Mouse (Mus musculus) intestine, embryonic 16.5 days (tissue): ENCODE measurements at regions not wholly inside any gene's neighbourhood (a gene's known extent, or its start where the extent isn't known, plus 50 kb on each side); places are given as distances from the start of the nearest gene placed in this dataset.
A peak's percentile ranks its signal among the peaks of the same experiment; 100 is the strongest.

Source experiments
- ATAC-seq: fragments of 200-750 bp; cut with Nextera tagmentation; 2 replicates; pipeline ENCODE4 v1.8.0; 2017; ENCODE audit warnings: moderate TSS enrichment, moderate library complexity
- H3K27ac ChIP-seq: fragments of 300-500 bp; sonication (generic); 2 replicates; pipeline ENCODE4 v1.5.1; 2014; ENCODE audit warnings: mild to moderate bottlenecking, low read length
- H3K27me3 ChIP-seq: fragments of 300-500 bp; sonication (generic); replicated peaks from 2 replicates; pipeline ENCODE4 v1.6.1; 2014; ENCODE audit warnings: low read length, control low read depth, mixed read lengths; ENCODE audit not compliant: control insufficient read depth, insufficient read depth
- H3K36me3 ChIP-seq: fragments of 300-500 bp; sonication (generic); 2 replicates; pipeline ENCODE4 v1.6.1; 2014; ENCODE audit warnings: low read length, control low read depth; ENCODE audit not compliant: control insufficient read depth, insufficient read depth
- H3K4me1 ChIP-seq: fragments of 300-500 bp; sonication (generic); 2 replicates; pipeline ENCODE4 v1.6.1; 2014; ENCODE audit warnings: low read length, control low read depth, mixed read lengths; ENCODE audit not compliant: control insufficient read depth, insufficient read depth
- H3K4me2 ChIP-seq: fragments of 300-500 bp; sonication (generic); 2 replicates; pipeline ENCODE4 v1.6.1; 2014; ENCODE audit warnings: low read depth, low read length, control low read depth
- H3K4me3 ChIP-seq: fragments of 300-500 bp; sonication (generic); 2 replicates; pipeline ENCODE4 v1.5.1; 2014; ENCODE audit warnings: mild to moderate bottlenecking, low read length
- H3K9ac ChIP-seq: fragments of 300-500 bp; sonication (generic); 2 replicates; pipeline ENCODE4 v1.6.1; 2014; ENCODE audit warnings: low read depth, low read length
- H3K9me3 ChIP-seq: fragments of 300-500 bp; sonication (generic); 2 replicates; pipeline ENCODE4 v1.6.1; 2016; ENCODE audit warnings: low read length, control low read depth; ENCODE audit not compliant: control insufficient read depth
- WGBS: fragments of 180-500 bp; shearing (Covaris S2); extraction: QIAGEN DNeasy Blood & Tissue Kit; methylation state at CpG from one replicate; pipeline ENCODE4 v1.1.7; 2014; 5-methylcytosine and 5-hydroxymethylcytosine counted together

- H3K9ac ChIP-seq = no peak overlapping the region
- WGBS = 88% methylated on average over 13 of the region's 13 CpGs
- ATAC-seq = no peak
- no peak overlapping the region for H3K4me2 ChIP-seq
- no peaks in the 10 kb centered on the region for H3K27me3 ChIP-seq
- H3K9me3 ChIP-seq = no peaks in the 10 kb centered on the region
- H3K4me1 ChIP-seq = no peaks in the 10 kb centered on the region
- H3K4me3 ChIP-seq = no peak overlapping the region
- H3K36me3 ChIP-seq = no peaks in the 10 kb centered on the region
- no peak overlapping the region for H3K27ac ChIP-seq
Measured at GRCm38 (mm10) chr3:138653549-138654246, 88.3 kb upstream of the Tspan5 start.

GRCm38 (mm10) chr3:138654610-138655371 is 87.2 kb upstream of the Tspan5 start:
- Histone ChIP-seq H3K4me2 (no peak overlapping the region), H3K27me3 (no peaks in the 10 kb centered on the region), H3K27ac (no peak overlapping the region), H3K4me3 (no peak overlapping the region), H3K9ac (no peak overlapping the region), H3K36me3 (no peaks in the 10 kb centered on the region), H3K4me1 (no peaks in the 10 kb centered on the region), H3K9me3 (0 out of 2 replicates have a peak, but pooled peaks cover 3% of the 10 kb centered on the region)
- ATAC-seq = peak; percentile 28
- 65% methylated on average over 16 of the region's 16 CpGs for WGBS

- ATAC-seq = no peak
- H3K9ac ChIP-seq = no peak overlapping the region
- H3K4me2 ChIP-seq = no peak overlapping the region
- H3K4me3 ChIP-seq = no peak overlapping the region
- no peaks in the 10 kb centered on the region for H3K4me1 ChIP-seq
- H3K9me3 ChIP-seq = 0 out of 2 replicates have a peak, but pooled peaks cover 3% of the 10 kb centered on the region
- no peaks in the 10 kb centered on the region for H3K27me3 ChIP-seq
- no peaks in the 10 kb centered on the region for H3K36me3 ChIP-seq
- no peak overlapping the region for H3K27ac ChIP-seq
- WGBS = 72% methylated on average over 3 of the region's 3 CpGs
Measured at GRCm38 (mm10) chr3:138655479-138655878, 86.5 kb upstream of the Tspan5 start.

- no peaks in the 10 kb centered on the region for H3K36me3 ChIP-seq
- no peak overlapping the region for H3K4me2 ChIP-seq
- H3K27me3 ChIP-seq = no peaks in the 10 kb centered on the region
- no peak overlapping the region for H3K4me3 ChIP-seq
- 0 out of 2 replicates have a peak, but pooled peaks cover 3% of the 10 kb centered on the region for H3K9me3 ChIP-seq
- ATAC-seq = no peak
- 81% methylated on average over 2 of the region's 2 CpGs for WGBS
- no peak overlapping the region for H3K9ac ChIP-seq
- H3K27ac ChIP-seq = no peak overlapping the region
- no peaks in the 10 kb centered on the region for H3K4me1 ChIP-seq
Measured at GRCm38 (mm10) chr3:138662625-138663024, 79.4 kb upstream of the Tspan5 start.

GRCm38 (mm10) chr3:138668394-138669092 is 73.5 kb upstream of the Tspan5 start:
- no peak for ATAC-seq
- no peak overlapping the region for H3K27ac ChIP-seq
- H3K27me3 ChIP-seq = no peaks in the 10 kb centered on the region
- no peak overlapping the region for H3K4me3 ChIP-seq
- no peak overlapping the region for H3K9ac ChIP-seq
- no peaks in the 10 kb centered on the region for H3K4me1 ChIP-seq
- no peaks in the 10 kb centered on the region for H3K9me3 ChIP-seq
- 80% methylated on average over 14 of the region's 14 CpGs for WGBS
- no peaks in the 10 kb centered on the region for H3K36me3 ChIP-seq
- H3K4me2 ChIP-seq = no peak overlapping the region

- no peak overlapping the region for H3K4me2 ChIP-seq
- no peak overlapping the region for H3K27ac ChIP-seq
- H3K4me3 ChIP-seq = no peak overlapping the region
- no peaks in the 10 kb centered on the region for H3K36me3 ChIP-seq
- no peak overlapping the region for H3K9ac ChIP-seq
- no peaks in the 10 kb centered on the region for H3K4me1 ChIP-seq
- no peaks in the 10 kb centered on the region for H3K9me3 ChIP-seq
- 72% methylated on average over 2 of the region's 2 CpGs for WGBS
- no peak for ATAC-seq
- H3K27me3 ChIP-seq = no peaks in the 10 kb centered on the region
Measured at GRCm38 (mm10) chr3:138675881-138676280, 66.1 kb upstream of the Tspan5 start.

- Histone ChIP-seq H3K4me2 (no peak overlapping the region), H3K4me3 (no peak overlapping the region), H3K9ac (no peak overlapping the region), H3K9me3 (no peaks in the 10 kb centered on the region; the same call in 1 of the 2 replicates), H3K4me1 (no peaks in the 10 kb centered on the region), H3K36me3 (no peaks in the 10 kb centered on the region), H3K27ac (no peak overlapping the region), H3K27me3 (no peaks in the 10 kb centered on the region)
- WGBS = 67% methylated on average over 4 of the region's 4 CpGs
- no peak for ATAC-seq
Measured at GRCm38 (mm10) chr3:138678351-138678750, 63.6 kb upstream of the Tspan5 start.

- Histone ChIP-seq H3K9me3 (no peaks in the 10 kb centered on the region; the same call in 1 of the 2 replicates), H3K9ac (no peak overlapping the region), H3K4me1 (no peaks in the 10 kb centered on the region), H3K27ac (no peak overlapping the region), H3K36me3 (no peaks in the 10 kb centered on the region), H3K4me3 (no peak overlapping the region), H3K4me2 (no peak overlapping the region), H3K27me3 (no peaks in the 10 kb centered on the region)
- peak; percentile 59 for ATAC-seq
- WGBS = 31% methylated on average over 11 of the region's 11 CpGs
Measured at GRCm38 (mm10) chr3:138686636-138687230, 55.3 kb upstream of the Tspan5 start.

- WGBS = 87% methylated on average over 5 of the region's 5 CpGs
- no peak overlapping the region for H3K4me3 ChIP-seq
- no peak for ATAC-seq
Measured at GRCm38 (mm10) chr3:138688606-138689005, 53.4 kb upstream of the Tspan5 start.

More at GRCm38 (mm10) chr3:138688606-138689005, 53.4 kb upstream of the Tspan5 start:
- Histone ChIP-seq H3K36me3 (no peaks in the 10 kb centered on the region), H3K9ac (no peak overlapping the region), H3K27me3 (no peaks in the 10 kb centered on the region), H3K9me3 (no peaks in the 10 kb centered on the region), H3K27ac (no peak overlapping the region), H3K4me1 (no peaks in the 10 kb centered on the region), H3K4me2 (no peak overlapping the region)
